Mouse (Mus musculus): Measurements from ENCODE around the gene Zswim1. TPM values are rescaled to one million over a fixed set of nuclear protein-coding genes. Genes with fewer than 3 reads are reported as not detected.
A peak's percentile ranks its signal among the peaks of the same experiment; 100 is the strongest.
"Not testable (repeated sequence)": the region's sequence is repeated elsewhere in the genome, so short reads cannot be mapped to it uniquely, and the experiment has no call there.

The Zswim1 gene
- total and polyA plus RNA-seq, 2 experiments from 2014 or later, result 5.4 to 7.4 TPM

DNA sequence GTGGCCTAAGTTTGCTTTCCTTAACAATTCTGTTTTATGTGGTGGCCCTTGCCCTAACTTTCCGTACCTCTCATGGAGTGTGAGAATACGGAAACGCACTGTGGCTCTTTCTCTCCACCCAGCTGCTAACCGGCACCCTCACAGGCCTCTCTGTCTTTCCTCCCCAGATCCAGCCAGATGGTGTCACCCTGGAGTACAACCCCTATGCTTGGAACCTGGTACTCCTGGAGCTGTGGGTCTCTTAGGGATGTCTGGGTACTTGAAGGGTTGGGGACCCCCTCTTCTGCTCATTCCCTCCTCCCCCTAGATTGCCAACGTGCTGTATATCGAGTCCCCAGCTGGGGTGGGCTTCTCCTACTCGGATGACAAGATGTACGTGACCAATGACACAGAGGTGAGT lies 12.0 kb downstream of the Zswim1 start:
- Histone ChIP-seq H3K4me2 (ENCODE audit: low read depth, low read length) (peak overlapping the region; percentile 76), H3K27ac (ENCODE audit: low read depth) (peak overlapping the region; percentile 90; the same call in 1 of the 2 replicates), H3K9me3 (replicated peaks; ENCODE audit: control insufficient read depth, low read length) (no peaks in the 10 kb centered on the region), H3K4me3 (ENCODE audit: low read depth, low read length) (peak overlapping the region; percentile 76), H3K36me3 (replicated peaks; ENCODE audit: control insufficient read depth, insufficient read depth, low read length) (peaks cover 42% of the 10 kb centered on the region), H3K9ac (replicated peaks; ENCODE audit: low read depth, low read length) (peak overlapping the region; percentile 59), H3K27me3 (ENCODE audit: control insufficient read depth, insufficient read depth, low read length) (no peaks in the 10 kb centered on the region), H3K4me1 (ENCODE audit: control insufficient read depth, insufficient read depth) (peaks cover 9% of the 10 kb centered on the region)
- no peak for DNase-seq (ENCODE audit: low spot score)
- no peak for ATAC-seq (ENCODE audit: insufficient read depth, low read depth)
- no peak for TF ChIP-seq CTCF (IDR thresholded peaks at IDR 0.05; ENCODE audit: low read depth)
- TF ChIP-seq EP300 (IDR thresholded peaks at IDR 0.05; ENCODE audit: low read depth), result no peak
- WGBS, result 36% methylated on average over 8 of the region's 8 CpGs

DNA sequence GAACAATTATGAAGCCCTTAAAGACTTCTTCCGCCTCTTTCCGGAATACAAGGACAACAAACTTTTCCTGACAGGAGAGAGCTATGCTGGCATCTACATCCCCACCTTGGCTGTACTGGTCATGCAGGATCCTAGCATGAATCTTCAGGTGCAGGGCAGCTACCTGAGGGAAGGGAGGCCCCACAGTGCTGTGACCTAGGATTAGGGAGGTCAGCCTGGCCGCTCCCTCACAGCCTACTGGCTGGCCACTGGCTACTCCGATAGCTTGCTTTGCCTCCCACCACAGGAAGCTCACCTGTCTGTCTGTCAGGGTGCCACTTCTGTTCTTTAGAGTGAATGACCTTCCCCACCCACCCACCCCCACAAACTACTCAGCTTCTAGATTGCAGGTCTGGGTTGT lies 12.7 kb downstream of the Zswim1 start:
- DNase-seq (ENCODE audit: low spot score) (no peak), ATAC-seq (ENCODE audit: insufficient read depth, low read depth) (no peak)
- H3K27me3 ChIP-seq (ENCODE audit: control insufficient read depth, insufficient read depth, low read length), result no peaks in the 10 kb centered on the region
- WGBS, result 95% methylated on average over 4 of the region's 4 CpGs
- TF ChIP-seq CTCF (IDR thresholded peaks at IDR 0.05; ENCODE audit: low read depth) (no peak), EP300 (IDR thresholded peaks at IDR 0.05; ENCODE audit: low read depth) (no peak)
- no peak overlapping the region for H3K9ac ChIP-seq (replicated peaks; ENCODE audit: low read depth, low read length)
- peaks cover 44% of the 10 kb centered on the region for H3K36me3 ChIP-seq (replicated peaks; ENCODE audit: control insufficient read depth, insufficient read depth, low read length)
- H3K4me3 ChIP-seq (ENCODE audit: low read depth, low read length), result no peak overlapping the region
- H3K27ac ChIP-seq (ENCODE audit: low read depth), result no peak overlapping the region
- peaks cover 9% of the 10 kb centered on the region for H3K4me1 ChIP-seq (ENCODE audit: control insufficient read depth, insufficient read depth)
- H3K9me3 ChIP-seq (replicated peaks; ENCODE audit: control insufficient read depth, low read length), result no peaks in the 10 kb centered on the region
- H3K4me2 ChIP-seq (ENCODE audit: low read depth, low read length), result no peak overlapping the region

- 51% methylated on average over 3 of the region's 3 CpGs for WGBS
- no peak overlapping the region for H3K27ac ChIP-seq (ENCODE audit: low read depth)
- no peak for ATAC-seq (ENCODE audit: insufficient read depth, low read depth)
Observed at GRCm38 (mm10) chr2:164845782-164846181, 23.3 kb downstream of the Zswim1 start.

DNA sequence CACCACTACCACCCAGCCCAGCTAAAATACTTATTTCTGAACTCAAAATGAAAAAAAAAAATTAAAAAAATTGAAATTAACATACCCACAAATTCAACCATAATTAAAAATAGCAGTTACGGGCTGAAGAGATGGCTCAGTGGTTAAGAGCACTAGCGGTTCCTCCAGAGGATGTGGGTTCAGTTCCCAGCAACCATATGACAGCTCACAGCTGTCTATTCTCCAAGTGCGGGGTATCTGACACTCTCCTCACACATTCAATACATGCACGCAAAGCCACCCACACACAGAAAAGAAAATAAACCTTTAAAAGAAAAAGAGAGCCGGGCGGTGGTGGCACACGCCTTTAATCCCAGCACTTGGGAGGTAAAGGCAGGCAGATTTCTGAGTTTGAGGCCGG lies 27.6 kb downstream of the Zswim1 start:
- ATAC-seq (ENCODE audit: insufficient read depth, low read depth) (no peak), DNase-seq (ENCODE audit: low spot score) (no peak)
- Histone ChIP-seq H3K27ac (ENCODE audit: low read depth) (no peak overlapping the region), H3K4me2 (ENCODE audit: low read depth, low read length) (no peak overlapping the region), H3K9ac (replicated peaks; ENCODE audit: low read depth, low read length) (no peak overlapping the region), H3K4me3 (ENCODE audit: low read depth, low read length) (no peak overlapping the region), H3K27me3 (ENCODE audit: control insufficient read depth, insufficient read depth, low read length) (0 out of 2 replicates have a peak, but pooled peaks cover 10% of the 10 kb centered on the region), H3K4me1 (ENCODE audit: control insufficient read depth, insufficient read depth) (no peaks in the 10 kb centered on the region), H3K36me3 (replicated peaks; ENCODE audit: control insufficient read depth, insufficient read depth, low read length) (no peaks in the 10 kb centered on the region), H3K9me3 (replicated peaks; ENCODE audit: control insufficient read depth, low read length) (no peaks in the 10 kb centered on the region; the same call in 1 of the 2 replicates)
- 77% methylated on average over 8 of the region's 8 CpGs for WGBS
- TF ChIP-seq CTCF (IDR thresholded peaks at IDR 0.05; ENCODE audit: low read depth), result no peak
- TF ChIP-seq EP300 (IDR thresholded peaks at IDR 0.05; ENCODE audit: low read depth), result no peak

More at GRCm38 (mm10) chr2:164845782-164846181, 23.3 kb downstream of the Zswim1 start:
- H3K4me2 ChIP-seq (ENCODE audit: low read depth, low read length), result no peak overlapping the region
- H3K36me3 ChIP-seq (replicated peaks; ENCODE audit: control insufficient read depth, insufficient read depth, low read length), result no peaks in the 10 kb centered on the region
- H3K4me1 ChIP-seq (ENCODE audit: control insufficient read depth, insufficient read depth), result no peaks in the 10 kb centered on the region
- H3K9ac ChIP-seq (replicated peaks; ENCODE audit: low read depth, low read length), result no peak overlapping the region
- H3K4me3 ChIP-seq (ENCODE audit: low read depth, low read length), result no peak overlapping the region
- no peak for DNase-seq (ENCODE audit: low spot score)
- no peak for TF ChIP-seq EP300 (IDR thresholded peaks at IDR 0.05; ENCODE audit: low read depth)
- TF ChIP-seq CTCF (IDR thresholded peaks at IDR 0.05; ENCODE audit: low read depth), result peak; percentile 35
- H3K9me3 ChIP-seq (replicated peaks; ENCODE audit: control insufficient read depth, low read length), result no peaks in the 10 kb centered on the region; the same call in 1 of the 2 replicates
- no peaks in the 10 kb centered on the region for H3K27me3 ChIP-seq (ENCODE audit: control insufficient read depth, insufficient read depth, low read length)

DNA sequence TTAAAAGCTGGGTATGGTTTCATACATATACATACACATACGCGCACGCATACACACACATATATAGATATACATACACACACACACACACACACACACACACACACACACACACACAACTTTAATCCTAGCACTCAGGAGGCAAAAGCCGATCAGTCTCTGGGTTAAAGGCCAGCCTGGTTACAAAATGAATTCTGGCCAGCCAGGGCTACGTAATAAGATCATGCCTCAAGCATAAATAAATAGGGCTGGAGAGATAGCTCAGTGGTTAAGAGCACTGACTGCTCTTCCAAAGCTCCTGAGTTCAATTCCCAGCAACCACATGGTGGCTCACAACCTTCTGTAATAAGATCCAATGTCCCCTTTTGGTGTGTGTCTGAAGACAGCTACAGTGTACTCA lies 33.1 kb downstream of the Zswim1 start:
- H3K4me2 ChIP-seq (ENCODE audit: low read depth, low read length); H3K9ac ChIP-seq (replicated peaks; ENCODE audit: low read depth, low read length); ATAC-seq (ENCODE audit: insufficient read depth, low read depth); H3K36me3 ChIP-seq (replicated peaks; ENCODE audit: control insufficient read depth, insufficient read depth, low read length); H3K9me3 ChIP-seq (replicated peaks; ENCODE audit: control insufficient read depth, low read length); H3K27ac ChIP-seq (ENCODE audit: low read depth); DNase-seq (ENCODE audit: low spot score); H3K4me3 ChIP-seq (ENCODE audit: low read depth, low read length): not testable (repeated sequence)
- Histone ChIP-seq H3K27me3 (ENCODE audit: control insufficient read depth, insufficient read depth, low read length) (peaks cover 47% of the 10 kb centered on the region; the same call in 1 of the 2 replicates), H3K4me1 (ENCODE audit: control insufficient read depth, insufficient read depth) (peaks cover 14% of the 10 kb centered on the region; the same call in 1 of the 2 replicates)
- WGBS, result 89% methylated on average over 5 of the region's 5 CpGs
